Mouse (Mus musculus): ENCODE data around the gene Trpc7.

GRCm38 (mm10) chr13:56911093-56911492, 15.3 kb upstream of the Trpc7 start:
- no peak for TF ChIP-seq CTCF (IDR thresholded peaks at IDR 0.05)
- no peak for TF ChIP-seq EP300 (IDR thresholded peaks at IDR 0.05)

Measured in lung, postnatal 0 days (tissue).